Mouse (Mus musculus) neural tube, embryonic 10.5 days (tissue): ENCODE results near the gene Hist1h3c.

Experiments used
- DNase-seq: peaks from one replicate; pipeline ENCODE4 v3.0.0-alpha.2; 2017; ENCODE audit warnings: low spot score; ENCODE audit errors: extremely low spot score

The Hist1h3c gene

DNA sequence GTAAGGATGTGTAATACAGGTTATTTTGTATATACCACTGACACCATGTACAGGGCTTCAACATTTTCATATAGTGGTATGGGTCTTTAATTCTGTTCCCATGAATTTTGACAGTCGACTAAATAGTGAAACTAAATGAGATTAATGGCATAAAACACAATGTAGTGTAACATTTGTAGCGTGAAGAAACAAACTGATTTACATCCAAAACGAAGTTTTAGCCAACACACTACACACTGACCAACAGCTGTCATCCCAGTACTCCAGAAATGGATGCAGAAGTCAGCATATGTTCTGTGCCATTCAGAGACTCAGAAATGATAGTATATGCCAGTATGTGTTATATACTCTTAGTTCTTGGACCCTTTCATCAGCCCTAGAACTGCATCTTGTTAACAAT is 12.5 kb upstream of the Hist1h3c start:
- DNase-seq: no peak

DNA sequence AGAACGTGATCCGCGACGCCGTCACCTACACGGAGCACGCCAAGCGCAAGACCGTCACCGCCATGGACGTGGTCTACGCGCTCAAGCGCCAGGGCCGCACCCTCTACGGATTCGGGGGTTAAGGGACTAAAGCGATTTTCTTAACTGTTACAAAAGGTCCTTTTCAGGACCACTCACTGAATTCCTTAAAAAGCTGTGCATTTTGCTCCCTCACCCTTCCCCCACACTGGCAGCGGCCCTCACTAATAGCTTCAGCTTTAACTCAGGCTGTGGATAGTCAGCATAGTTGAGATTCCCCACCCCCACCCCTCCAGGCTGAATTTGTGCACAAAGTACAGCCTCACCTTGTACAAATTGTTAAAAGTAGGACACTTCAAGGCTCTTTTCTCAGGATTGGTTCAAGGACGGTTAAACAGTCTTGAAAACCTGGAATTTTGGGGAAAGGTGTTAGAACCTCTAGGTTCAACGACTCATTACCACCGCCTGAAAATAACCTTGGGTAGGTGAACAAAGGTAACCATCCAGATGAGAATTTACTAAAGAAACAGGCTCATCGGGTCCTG is 11.9 kb upstream of the Hist1h3c start:
- DNase-seq: peak; percentile 63

DNA sequence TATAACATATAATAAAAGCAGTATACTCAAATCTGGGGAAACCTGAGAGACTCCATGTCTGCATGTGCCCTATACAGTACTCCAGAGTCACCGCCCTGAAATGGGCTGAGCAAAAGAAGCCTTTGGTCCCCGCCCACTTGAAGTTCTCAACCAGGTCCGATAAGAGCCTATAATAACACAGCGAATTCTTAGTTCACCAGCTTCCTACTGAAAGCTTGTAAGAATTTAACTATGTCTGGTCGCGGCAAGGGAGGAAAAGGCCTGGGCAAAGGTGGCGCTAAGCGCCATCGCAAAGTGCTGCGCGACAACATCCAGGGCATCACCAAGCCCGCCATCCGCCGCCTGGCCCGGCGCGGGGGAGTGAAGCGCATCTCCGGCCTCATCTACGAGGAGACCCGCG is 11.4 kb upstream of the Hist1h3c start, which contains the start of gene Hist1h4b:
Gene Hist1h4b, plus strand, starts transcription at position 224 of the 400 bp plus-strand sequence.
- peak; percentile 93 for DNase-seq

DNA sequence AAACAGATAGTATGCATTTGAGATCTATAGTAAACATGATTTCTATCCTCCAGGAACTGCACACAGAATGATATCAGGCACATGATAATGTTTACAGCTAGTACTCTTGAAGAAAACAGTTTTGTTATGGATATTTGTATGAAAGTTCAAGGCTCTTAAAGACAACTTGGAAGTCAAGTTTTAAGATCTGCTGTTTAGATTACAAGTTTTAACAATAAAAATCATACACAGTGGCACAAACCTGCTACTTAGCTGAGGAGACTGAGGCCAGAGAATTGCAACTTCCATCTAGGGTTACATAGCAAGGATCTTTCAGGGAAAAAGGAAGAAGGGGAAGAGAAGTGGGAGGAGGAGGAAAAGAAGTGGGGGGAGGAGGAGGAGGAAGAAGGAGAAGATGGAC is 9.6 kb upstream of the Hist1h3c start:
- DNase-seq: no peak

DNA sequence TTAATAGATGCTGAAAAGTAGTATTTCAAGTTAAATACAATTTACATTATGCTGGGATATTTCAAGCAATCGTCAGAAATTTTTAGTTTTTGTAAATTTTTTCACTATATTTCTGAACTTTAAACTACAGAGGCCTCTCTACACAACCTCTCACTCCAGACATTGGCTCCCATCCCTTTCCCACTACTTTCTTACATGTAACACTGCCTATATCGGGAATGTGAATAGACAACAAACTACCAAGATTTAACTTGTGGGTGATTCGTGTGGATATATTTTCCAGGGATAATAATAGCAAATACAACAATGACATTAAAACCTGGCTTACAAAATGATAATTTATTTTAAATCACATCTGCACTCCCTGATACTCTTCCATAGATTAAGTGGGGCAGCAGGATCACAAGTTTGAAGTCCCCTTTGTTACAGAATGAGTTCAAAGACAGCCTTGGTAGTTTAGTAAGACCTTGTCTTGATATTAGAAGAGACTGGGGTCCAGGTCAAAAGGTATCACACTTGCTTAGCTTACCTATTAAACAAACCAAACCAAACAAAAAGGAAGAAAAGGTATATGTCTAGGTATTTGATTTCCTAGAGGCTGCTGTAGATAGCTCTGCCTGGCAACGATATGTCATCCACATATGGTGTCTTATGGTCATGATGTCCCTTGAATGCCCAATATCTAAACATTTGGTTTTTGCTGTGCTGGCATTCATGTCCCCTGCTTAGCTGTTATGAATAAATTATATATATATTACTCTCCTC is 8.1 kb upstream of the Hist1h3c start:
- DNase-seq: no peak

DNA sequence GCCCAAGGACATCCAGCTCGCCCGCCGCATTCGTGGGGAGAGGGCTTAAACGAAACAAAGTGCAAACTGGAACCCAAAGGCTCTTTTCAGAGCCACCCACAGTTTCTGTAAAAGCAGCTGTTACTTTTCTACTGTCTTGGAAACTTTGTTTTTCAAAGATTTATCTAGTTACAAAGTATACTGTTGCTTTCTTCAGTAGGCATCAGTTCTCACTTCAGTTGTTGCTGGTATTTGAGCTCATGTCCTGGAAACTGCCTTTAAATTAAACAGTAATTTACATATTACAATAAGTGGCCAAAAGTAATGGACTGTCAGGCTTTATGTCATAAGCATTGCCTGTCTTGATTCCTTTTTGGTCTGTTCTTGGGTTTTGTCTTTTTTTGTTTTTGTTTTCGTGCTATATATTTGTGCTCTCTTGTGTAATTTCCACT is 7.4 kb upstream of the Hist1h3c start:
- DNase-seq: no peak

DNA sequence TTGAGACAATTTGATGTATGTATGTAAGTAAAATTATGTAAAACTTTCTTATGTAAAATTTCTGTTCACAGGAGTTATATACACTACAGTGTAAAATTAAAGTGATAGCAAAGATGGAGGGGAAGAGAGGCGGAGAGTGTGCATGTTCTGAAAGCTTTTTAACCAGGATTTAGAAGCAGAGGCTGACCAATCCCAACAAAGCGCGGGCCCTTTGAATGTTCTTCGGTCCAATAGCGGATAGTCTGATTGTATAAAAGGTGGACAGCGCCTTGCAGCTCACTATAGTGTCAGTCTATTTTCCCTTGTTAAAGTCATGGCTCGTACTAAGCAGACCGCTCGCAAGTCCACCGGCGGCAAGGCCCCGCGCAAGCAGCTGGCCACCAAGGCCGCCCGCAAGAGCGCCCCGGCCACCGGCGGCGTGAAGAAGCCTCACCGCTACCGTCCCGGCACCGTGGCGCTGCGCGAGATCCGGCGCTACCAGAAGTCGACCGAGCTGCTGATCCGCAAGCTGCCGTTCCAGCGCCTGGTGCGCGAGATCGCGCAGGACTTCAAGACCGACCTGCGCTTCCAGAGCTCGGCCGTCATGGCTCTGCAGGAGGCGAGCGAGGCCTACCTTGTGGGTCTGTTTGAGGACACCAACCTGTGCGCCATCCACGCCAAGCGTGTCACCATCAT is 6.8 kb upstream of the Hist1h3c start, which contains the start of gene Hist1h3b:
Gene Hist1h3b, plus strand, starts transcription at position 201 of the 675 bp plus-strand sequence.
- peak; percentile 87 for DNase-seq

DNA sequence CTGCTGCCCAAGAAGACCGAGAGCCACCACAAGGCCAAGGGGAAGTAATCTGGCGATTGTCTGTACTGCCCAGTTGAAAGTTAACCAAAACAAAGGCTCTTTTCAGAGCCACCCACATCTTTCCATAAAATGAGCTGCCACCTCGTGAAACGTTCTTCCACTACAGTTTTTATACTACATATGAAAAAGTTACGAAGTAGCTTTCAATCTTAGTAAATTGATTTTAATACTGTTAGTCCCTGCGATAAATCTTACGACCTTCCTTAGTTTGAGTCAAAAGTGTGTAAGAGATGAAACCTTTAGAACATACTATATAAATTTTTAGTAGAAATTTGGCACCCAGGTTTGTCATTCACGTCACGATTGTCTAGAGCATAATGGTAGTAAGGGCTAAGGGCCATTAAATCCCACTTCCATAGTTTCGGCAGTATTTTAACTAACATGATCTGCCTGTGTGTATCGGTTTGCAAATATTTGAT is 6.1 kb upstream of the Hist1h3c start:
- no peak for DNase-seq

DNA sequence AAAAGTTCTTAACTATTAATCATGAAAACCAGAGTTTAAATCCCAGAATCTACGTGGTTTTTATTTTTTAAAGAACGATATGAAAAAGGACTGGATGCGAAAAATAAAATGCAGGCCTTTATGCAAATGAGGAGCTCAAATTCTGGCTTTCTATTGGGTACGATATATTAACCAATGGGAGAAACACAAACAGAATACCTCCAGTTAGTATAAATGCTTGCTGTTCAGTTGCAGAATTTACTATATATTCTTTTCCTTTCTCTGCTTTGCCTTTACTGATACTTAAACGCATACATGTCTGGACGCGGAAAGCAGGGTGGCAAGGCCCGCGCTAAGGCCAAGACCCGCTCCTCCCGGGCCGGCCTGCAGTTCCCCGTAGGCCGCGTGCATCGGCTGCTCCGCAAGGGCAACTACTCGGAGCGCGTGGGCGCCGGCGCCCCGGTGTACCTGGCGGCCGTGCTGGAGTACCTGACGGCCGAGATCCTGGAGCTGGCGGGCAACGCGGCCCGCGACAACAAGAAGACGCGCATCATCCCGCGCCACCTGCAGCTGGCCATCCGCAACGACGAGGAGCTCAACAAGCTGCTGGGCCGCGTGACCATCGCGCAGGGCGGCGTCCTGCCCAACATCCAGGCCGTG is 5.6 kb upstream of the Hist1h3c start, which contains the start of gene Hist1h2ab:
Gene Hist1h2ab, plus strand, starts transcription at position 288 of the 639 bp plus-strand sequence.
- DNase-seq: peak; percentile 81

DNA sequence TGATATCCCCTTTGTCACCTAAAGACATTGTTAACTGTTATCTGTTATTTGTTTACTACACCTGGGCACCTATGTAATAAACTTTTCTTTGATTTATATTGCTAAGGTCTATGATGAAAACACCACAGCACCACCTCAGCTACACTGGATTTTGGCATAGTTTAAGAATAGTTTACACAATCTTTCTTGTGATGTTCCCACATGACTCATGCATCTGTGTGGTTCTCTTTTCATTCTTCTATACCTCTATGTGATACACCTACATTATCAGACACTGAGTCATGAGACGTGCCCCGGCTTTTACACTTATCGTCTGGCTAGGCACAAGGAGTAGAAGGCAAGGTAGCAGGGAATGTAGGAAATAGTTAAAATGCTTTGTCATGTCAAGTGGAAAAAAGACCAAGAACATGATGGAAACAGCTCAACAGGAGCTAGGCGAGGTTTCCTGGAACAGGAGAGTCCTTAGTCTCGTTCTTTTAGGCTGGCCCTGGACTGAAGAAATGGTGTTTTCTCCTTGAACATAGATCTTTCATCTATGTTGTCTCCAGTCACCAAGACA is 4.2 kb upstream of the Hist1h3c start:
- DNase-seq: no peak

DNA sequence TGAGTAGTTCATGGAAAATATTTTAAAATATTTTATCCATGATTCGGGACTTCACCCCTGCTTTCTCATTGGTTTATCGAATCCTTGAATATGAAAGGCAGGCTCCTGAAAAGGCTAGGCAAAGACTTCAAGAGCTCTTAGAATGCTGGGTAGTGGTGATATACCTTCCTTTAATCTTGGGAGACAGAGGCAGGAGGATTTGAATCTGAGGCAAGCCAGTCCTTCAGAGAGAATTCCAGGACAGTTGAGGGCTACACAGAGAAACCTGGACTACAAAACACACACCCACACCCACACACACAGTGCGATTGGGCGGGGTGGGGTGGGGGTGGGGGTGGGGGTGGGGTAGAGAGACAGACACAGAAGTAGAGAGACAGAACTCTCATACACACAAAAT is 2.5 kb upstream of the Hist1h3c start:
- peak; percentile 52 for DNase-seq

DNA sequence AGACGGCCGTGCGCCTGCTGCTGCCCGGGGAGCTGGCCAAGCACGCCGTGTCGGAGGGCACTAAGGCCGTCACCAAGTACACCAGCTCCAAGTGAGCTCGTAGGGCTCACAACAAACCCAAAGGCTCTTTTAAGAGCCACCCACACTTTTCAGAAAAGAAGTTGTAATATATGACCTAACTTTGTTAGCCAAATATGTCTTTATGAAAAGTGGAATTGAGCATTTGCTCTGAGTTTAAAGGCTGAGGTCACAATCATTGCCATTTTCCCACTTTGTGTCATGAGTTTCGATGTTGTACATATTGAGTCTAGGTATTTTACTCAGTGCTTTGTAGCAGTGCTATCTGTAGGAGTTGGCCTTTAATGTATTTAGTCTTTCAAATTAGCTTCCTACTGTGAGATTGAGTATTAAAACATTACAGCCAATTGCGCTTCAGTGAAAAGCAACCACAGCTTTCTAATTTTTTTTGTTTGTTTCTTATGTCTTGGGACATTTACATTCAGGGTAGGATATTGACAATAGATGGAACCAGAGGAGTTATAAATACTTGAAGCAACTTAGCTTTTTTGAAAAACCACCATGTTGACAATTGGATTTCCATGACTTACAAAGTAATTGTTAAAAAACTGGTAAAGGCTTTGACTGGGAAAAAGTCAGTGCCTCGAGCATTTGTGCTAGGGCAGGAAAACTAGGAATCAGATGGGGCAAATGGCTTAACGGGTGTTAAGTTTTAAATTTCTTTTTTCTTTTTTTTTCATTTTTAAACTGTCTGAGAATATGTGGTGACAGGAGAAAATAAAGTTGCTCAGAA is 1.9 kb upstream of the Hist1h3c start:
- peak; percentile 39 for DNase-seq

DNA sequence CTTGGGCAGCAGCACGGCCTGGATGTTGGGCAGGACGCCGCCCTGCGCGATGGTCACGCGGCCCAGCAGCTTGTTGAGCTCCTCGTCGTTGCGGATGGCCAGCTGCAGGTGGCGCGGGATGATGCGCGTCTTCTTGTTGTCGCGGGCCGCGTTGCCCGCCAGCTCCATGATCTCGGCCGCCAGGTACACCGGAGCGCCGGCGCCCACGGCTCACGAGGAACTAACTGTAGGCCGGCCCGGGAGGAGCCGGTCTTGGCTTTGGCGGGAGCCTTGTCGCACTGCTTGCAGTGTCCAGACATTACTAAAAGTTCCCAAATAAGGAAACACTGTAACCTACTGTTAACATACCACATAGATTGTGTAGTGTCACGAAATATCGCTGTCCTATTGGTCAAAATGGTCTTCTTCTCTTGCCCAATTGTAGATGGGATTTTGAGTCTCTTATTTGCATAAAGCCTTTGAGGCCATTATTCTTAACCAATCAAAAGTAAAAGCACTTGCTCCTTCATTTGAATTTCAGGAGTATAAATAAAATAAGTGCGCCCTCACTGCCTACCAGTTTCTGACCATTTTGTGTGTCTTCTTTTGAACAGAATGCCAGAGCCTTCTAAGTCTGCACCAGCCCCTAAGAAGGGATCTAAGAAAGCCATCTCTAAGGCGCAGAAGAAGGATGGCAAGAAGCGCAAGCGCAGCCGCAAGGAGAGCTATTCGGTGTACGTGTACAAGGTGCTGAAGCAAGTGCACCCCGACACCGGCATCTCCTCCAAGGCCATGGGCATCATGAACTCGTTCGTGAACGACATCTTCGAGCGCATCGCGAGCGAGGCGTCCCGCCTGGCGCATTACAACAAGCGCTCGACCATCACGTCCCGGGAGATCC is 1.0 kb upstream of the Hist1h3c start, which contains the start of gene Hist1h2bb:
Gene Hist1h2bb, plus strand, starts transcription at position 534 of the 880 bp plus-strand sequence.
- DNase-seq: peak; percentile 84

DNA sequence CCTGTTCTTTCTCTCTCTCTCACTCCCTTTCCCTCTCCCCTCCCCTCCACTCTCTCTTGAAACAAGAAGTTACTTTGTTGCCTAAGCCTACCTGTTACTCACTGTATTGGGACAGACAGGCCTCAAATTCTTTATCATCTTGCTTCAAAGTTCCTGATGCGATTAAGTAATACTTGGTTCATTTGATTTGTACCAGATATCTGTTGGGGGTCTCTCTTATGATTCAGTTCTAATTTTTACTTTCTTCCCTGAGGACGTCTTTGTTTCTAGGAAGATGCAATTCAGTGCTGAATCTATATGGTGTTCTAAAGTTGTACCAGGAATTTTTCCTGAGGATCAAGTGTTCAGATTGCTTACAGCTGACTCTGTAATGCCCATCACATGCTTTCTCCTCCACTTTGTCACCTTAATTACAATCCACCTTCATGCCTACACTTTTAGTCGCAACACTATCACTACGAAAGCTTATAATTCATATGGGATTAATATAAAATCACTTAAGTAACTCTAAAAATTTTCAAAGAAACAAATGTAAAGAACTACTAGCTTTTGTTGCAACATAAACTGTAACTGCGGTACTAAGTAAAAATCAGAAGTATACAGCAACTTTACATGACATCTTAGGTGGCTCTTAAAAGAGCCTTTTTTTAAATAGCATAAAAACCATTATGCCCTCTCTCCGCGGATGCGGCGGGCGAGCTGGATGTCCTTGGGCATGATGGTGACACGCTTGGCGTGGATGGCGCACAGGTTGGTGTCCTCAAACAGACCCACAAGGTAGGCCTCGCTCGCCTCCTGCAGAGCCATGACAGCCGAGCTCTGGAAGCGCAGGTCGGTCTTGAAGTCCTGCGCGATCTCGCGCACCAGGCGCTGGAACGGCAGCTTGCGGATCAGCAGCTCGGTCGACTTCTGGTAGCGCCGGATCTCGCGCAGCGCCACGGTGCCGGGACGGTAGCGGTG is 701 bp downstream of the Hist1h3c start:
- DNase-seq: no peak

DNA sequence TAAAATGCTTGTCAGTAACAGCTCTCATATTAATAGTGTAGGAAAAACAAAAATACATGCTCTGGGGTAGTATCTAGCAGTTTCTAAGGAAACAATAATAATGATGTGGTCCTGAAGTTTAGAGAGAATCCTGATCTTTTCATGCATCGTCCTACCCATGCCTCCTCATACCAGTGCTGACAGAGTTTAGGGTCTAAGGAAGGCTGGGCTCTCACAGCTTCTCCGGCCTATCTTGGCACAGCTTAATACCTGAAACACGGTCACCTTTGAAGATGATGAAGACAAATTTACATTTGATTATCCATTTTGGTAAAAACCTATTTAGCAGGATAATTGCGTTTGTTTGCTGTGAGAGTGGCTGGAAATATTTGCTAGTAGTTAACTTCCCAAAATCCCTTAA is 1.4 kb downstream of the Hist1h3c start:
- DNase-seq: no peak

DNA sequence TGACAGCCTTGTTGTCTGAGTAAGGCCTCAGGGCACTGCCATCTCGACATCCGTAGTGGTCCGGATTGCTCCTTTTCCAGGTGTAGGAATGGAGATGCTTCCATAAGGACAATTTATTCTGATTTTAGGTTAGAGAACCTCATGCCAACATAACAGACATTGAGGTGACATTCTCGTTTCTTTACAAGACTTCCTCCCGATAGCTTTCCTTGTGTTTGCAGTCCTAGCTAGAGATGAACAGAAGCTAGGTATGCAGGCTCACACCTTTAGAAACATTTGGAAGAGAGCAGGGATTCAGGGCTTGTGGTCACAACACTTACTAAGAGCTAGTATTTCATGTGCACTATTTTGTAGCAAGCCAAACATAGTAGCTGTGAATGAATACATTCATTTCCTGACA is 2.2 kb downstream of the Hist1h3c start:
- no peak for DNase-seq

DNA sequence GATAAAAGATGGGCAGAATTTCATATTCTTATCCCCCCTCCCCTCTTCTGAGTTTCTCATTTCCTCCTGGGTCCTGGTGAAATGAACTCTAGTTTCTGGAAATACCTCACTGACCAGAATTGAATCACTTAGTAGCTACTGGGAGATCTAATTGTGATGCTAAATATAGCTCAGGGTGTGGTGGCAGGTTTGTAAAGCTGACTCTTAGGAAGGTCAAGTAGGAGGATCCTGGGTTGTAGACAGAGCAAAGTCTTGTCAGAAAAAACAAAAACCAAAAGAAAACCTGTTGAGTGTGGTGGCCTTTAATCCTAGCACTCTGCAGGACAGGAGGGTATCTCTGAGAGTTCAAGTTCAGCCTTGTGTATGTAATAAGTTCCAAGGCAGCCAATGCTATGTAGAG is 3.4 kb downstream of the Hist1h3c start:
- no peak for DNase-seq

DNA sequence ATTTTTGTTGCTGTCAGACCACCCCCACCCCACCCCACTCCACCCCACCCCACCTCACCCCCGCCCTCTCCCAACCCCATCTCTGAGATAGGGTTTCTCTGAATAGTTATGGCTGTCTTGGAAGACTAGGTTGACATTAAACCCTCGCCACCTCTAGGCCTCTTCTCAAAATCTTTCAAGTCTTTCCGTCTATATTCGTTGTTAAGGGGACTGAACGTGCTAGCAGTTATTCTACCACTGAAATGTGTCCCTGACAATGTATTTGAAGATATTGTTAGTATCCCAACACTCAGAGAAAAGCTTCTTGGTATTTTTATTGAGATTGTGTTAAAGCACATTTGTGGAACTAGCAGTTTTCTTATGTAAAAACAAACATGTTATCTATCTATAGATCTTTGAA is 4.5 kb downstream of the Hist1h3c start:
- DNase-seq: no peak
